Mouse (Mus musculus) lung, postnatal 14 days (tissue): Measurements from ENCODE around the gene Dmp1.

ENCODE experiments used
- DNase-seq: peaks from one replicate; pipeline ENCODE4 v3.0.0; 2021

The Dmp1 gene

DNA sequence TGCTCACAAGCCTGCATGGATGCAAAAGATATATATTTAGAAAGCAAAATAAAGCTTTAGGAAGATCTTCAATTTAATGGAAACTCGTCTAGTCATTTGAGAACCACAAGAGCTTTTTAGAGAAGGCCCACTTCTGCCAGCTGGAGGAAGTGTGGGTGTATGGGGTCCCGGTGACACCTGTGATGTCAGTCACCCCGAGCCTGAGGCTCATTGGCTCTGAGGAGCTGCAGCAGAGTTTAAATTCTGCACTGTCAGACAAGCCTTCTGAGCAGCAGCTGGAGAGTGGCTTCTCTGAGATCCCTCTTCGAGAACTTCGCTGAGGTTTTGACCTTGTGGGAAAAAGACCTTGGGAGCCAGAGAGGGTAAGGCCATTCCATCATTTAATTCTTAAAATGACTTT is at the start of gene Dmp1:
Dmp1 (plus strand) TSS at position 263 of the 400 bp plus-strand sequence.
- DNase-seq, result no peak

DNA sequence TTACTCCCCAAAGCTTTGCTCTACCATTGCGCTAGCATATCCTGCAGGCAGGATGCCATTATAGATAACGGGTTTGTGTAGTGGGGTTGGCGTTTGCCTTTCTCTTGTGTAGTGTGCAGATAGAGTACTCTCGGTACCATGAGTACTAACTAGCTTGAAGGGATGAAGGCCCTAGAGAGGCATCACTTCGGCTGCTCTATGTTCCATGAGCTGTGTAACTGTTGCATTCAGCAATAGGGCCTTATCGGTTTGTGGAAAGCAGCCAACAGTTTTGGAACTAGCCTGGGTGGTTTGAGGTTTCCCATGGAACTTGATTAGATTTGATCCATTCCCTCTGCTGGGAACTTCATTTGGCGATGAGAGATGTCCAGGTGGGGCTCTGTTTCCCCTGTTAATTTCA is 44.7 kb upstream of the Dmp1 start:
- DNase-seq, result no peak

DNA sequence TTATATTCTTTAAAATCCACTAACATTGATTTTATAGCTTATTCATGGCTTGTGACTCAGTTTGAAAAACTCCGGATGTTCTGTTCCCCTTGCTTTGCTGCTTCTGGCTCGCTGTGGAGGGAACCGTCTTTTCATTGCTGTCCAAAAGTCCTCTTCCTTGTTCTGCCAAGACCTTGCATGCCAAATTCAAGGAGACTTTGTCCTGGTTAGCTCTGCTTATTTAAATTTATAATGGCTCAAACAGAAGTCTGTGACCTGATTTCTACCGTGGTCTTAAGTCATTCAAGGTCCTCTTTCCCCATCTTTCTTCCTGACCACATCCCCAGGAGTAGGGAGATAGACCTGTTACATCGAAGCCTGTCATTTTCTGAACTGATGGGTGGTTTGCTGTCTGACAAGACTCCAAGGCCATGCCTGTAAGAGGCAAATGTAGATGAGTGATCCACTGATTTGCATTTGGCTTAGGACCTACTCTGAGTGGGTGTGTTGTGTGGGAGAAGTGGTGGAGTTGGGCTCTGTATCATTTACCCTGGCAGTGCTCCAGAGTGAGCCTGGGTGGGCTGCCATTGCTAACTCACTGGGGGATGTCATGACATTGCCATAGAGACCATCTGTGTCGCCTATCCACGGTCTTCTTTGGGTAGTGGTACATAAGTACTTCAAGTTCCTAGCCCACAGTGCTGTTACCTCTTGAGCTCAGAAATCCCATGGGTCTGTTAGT is 43.9 kb upstream of the Dmp1 start:
- DNase-seq, result no peak

DNA sequence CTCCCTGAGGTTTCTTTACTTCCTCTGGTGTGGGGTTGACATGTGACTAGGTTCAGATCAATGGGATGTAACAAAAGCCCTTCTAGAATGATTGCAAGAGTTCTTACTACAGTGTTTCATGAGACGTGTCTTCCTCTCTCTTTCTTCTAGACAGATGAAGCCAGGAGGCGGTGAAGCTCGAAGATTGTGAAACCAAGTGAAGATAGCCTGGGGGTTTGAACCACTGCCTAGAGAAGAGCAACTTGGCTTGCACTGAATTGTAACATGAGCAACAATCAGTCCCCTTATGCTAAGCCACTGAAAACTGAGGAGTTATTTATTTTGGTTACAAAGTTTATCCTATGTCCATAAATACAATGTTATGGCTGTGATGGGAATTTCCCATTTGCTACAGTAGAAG is 41.8 kb upstream of the Dmp1 start:
- no peak for DNase-seq

DNA sequence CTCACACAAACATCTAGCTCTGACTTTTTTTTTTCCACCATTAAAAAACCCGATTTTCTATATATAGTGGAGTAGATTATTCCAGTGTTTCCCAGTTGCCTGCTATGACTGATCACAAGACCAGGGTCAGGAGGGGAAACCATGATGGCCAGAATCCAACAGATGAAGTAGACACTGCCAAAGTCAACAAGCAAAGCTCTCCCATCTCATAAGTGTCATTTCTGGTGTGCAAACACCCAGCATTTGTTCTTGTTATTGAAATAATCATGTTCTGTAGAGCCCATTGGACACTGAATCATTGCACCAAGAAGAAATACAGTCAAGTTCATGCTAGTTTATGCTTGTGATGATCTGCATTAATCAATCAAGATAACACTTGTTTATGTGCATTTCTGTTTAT is 41.0 kb upstream of the Dmp1 start:
- DNase-seq, result peak; percentile 47

DNA sequence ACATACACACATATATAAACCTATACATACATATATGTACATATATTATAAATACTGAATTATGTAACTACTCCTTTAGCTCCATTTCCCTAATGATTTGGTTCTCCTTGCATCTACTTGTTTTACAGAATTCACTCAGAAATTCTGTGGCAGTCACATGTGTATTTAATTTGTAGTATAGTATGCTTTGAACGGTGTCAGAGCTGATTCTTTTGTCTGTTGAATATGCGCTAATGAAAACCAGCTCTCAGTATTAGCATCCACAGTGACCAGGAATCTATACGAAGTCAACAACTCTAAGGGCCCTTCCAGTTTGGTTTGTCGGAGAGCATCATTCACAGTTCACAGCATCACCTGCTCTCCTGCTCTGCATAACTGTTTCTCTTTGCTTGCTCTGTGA is 38.9 kb upstream of the Dmp1 start:
- no peak for DNase-seq

DNA sequence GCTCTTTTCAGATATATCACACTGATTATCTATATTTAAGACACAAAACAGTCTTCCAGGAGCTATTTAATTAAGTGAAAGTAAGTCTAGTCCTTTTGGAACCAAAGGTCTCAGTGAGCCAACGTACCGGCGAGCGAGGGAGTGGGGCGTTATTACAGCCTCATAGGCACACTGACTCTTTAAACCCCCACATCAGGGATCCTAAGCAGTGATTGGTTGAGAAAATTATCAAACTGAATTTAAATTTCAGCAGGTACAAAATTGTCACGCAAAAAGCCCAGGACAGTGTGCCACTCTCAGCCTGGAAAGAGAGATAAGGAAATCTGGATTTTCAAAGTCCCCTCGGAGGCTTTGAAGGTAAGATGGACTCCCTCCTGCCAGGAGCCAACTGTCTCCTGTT is 32.0 kb upstream of the Dmp1 start, which contains the start of gene Dspp:
Dspp (plus strand) TSS at position 301 of the 400 bp plus-strand sequence.
- DNase-seq, result no peak

DNA sequence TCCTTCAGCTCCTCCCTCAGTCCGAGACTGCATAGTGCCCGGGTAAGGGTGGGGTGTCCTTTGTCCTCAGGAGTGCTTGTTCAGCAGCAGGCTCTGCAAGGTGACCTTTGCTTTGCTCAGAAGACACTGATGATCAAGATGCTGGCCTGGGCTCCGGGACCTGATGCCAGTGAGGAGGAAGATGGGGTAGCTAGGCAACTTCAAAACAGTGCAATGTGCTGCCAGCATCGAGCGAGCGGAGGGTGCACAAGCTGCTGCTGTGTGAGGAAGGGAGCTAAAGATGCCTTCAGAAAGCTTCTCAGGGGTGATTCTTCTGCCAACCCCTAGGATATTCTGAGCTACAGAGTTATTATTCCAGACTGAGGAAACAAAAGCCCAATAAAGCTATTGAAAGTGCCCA is 29.3 kb upstream of the Dmp1 start:
- DNase-seq, result no peak

DNA sequence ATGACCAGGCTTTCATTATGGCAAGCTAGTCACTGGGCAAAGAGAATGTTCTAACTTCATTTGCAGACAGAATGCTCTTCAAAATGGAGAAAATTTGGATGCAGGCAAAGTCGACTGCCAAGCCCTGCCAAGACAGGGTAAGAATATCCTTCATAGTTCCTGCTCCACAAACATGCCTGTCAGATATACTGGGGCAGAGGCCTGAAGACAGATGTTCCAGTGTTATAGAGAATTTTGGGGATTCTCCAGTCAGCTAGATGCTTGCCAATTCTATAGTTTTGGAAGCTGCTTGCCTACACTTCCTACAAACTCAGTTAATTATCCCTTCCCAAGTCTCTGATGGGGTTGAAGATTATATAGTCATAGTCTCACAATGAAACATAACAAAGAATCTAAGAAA is 18.7 kb upstream of the Dmp1 start:
- DNase-seq, result no peak

DNA sequence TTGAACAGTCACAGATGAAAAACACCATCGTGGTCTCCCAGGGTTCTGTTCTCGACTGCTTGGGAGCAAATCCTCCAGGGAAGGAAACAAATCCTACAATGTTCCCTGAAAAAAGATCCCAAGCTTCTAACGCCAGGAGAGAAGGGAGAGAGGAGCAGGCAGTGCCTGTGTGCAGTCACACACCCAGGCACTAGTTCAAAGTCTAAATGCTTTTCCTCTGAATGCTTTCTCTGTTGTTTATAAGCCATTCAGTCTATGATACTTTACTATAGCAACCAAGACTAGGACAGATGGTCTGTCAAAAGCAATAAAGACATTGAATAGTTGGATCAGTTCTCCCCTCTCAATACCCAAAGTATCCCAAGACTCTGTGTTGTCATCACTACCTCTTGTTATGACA is 15.1 kb upstream of the Dmp1 start:
- no peak for DNase-seq

DNA sequence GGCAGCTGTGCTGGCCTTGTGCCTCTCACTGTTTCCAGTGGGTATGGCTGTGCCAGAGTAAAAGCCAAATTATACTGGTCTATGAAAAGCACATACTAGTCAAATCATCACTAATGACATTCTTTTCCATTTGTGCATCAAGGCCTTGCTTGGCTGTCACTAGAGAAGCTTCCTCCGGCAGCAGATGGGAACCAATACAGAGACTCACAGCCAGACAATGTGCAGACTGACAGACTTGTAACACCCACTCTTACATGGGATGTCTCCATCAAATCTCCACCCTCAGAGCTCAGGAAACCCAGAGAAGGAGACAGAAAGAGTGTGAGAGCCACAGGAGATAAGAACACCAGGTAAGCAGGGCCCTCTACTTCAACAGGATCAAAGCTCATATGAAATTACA is 7.3 kb upstream of the Dmp1 start:
- DNase-seq, result no peak

DNA sequence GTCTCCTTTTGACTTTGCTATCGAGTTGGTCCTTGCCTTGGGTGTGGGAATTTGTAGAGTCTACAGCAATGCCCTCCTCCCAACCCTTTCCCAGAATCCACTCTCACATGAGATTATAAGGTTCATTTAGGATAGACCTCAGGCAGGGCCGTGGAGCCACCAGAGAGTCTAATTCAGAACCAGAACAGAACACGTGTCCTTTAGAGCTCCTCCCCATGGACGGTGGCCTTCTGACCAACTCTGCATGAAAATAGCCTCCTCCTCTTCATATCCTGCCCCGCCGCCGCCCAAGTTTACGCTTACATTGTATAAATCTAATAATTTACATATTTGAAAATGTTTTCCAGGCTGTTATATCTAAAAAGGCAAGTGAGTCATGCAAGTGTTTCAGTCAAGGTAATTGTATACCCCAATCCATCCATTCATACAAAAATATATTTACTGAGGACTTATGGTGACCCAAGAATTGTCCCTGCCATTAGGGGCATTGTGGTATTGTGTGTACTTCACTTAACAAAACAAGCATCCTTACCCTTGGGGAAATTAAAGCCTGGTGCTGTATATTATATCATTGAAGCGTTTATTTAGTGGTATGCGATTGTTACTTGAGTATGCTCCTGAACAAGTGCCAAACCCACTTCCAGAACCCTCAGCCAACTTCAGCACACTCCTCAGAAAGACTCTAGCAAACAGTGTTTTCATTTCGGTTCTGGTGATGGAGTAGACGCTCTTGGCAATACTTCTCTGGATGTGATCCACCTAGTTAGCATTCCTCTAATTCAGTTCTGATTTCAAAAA is 1.1 kb upstream of the Dmp1 start:
- DNase-seq, result peak; percentile 4

DNA sequence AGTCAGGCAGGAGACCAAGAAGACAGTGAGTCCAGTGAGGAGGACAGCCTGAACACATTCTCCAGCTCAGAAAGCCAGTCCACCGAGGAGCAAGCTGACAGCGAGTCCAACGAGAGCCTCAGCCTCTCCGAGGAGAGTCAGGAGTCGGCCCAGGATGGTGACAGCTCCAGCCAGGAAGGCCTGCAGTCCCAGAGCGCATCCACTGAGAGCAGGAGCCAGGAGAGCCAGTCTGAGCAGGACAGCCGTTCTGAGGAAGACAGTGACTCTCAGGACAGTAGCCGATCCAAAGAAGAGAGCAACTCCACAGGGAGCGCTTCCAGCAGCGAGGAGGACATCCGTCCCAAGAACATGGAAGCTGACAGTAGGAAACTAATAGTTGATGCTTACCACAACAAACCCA is 10.1 kb downstream of the Dmp1 start:
- DNase-seq, result no peak

DNA sequence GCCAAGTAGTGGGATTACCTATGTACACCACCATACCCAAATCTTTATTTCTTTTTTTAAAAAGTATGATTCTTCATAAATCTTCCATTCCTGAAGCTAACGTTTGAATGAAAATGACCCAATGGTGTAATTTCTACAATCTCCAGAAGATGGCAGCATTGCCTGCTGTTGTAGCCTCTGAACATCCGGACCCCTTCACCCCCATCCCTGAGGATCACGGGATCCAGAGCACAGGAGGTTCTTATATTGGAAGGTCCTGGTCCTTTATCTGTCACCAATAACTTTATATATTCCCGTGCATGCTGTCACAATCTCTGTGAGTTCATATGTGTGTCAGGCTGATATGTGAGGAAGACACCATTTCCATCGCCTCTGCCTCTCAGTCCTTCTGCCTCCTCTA is 16.5 kb downstream of the Dmp1 start:
- DNase-seq, result peak; percentile 33

DNA sequence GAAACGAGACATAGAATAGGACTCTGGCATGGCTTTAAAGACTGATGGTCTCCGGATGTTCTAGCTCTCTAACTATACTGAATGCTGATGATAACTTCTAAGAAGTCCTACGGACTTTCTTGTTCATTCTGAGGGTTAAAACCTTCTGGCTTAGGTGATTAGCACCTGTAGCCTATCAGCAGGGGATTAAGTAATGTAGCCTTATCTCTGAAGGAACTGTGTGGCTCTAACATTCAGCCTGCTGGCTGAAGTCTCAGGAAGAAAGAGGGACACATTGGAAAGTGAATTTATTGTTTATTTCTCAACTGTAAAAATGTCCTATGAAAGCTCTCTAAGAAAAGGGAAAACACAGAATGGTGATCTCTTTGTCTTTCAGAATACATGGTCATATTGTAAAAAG is 21.9 kb downstream of the Dmp1 start:
- DNase-seq, result no peak

DNA sequence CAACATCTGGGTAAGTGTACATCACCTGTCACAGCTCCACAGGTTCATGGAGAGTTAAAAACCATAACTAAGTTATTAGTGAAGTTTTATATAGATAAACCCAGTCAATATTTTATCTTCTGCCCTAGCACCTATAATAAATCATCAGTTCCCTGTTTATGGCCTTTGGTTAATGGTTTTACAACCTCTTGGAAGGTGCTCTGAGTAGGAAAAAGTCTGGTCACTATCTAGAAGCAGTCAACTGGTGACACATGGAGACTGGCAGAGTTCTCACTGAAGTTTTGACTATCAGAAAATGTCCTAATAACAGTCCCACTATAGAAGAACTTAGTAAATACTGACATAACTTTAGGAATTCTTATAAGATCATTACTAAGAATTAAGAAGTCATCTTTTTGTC is 22.3 kb downstream of the Dmp1 start:
- DNase-seq, result no peak

DNA sequence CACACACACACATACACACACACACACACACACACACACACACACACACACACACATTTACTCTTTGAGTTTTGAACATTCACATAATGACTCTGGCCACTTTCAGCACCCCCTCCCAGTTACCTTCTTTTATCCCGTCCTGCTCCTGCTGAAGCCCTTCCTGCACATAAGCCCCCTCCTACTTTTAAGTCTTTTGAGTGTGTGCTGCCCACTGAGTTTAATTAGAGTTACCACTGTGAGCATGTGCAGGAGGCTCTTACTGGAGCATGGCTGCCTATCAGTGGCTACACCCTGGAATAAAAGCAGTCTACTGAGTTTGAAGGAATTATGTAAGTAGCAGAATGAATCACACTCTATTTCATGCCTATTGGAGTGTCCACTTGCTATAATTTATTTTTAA is 26.1 kb downstream of the Dmp1 start:
- no peak for DNase-seq

DNA sequence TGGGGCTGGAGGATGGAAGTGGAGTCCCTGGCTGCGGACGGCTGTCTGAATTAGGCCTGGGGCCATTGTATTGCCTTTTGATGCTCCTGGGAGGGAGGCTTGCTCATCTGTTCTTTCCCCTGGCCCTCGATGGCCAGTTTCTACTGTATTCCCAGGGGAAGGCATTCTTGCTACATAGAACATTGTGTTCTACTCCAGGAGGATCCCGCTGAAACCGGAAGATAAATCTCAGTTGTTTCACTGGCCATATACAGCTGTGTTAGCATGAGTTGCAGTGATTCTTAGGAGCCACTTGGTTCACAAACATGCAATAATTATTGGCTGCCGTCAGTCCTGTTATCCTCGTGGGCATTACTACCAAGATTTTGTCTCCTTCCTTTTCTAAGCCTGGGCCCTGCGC is 34.3 kb downstream of the Dmp1 start:
- no peak for DNase-seq

DNA sequence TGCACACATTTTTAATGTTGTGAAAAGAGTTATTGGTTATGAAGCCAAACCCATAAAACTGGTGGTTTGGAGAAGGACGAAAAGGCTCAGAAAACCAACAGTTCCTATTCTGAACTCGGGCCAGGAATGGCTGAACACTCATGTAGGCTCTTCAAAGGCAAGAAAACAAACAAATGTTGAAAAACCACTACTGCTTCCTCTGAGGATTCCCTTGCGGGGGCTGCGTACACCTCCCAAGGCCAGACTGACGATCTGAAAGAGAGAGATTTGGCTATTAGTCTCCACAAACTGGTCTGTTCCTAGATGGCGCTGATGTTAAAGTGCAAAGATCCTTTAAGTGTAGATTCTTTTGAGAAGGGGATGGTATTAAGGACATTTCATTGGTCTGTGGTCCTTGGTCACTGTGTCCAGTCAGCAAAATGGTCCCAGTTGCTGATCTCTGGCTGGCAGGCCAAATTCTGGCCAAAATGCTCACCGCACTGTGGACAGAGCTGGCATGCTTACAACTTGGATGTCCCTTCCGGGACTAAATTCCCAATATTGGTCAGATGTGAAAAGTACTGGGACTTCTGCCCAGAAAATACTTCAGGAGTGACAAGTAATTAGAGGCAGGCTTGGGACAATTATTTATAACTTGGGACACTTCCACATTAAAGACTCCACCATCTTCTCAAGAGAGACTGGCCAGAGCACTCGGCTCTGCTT is 37.4 kb downstream of the Dmp1 start:
- peak; percentile 62 for DNase-seq

DNA sequence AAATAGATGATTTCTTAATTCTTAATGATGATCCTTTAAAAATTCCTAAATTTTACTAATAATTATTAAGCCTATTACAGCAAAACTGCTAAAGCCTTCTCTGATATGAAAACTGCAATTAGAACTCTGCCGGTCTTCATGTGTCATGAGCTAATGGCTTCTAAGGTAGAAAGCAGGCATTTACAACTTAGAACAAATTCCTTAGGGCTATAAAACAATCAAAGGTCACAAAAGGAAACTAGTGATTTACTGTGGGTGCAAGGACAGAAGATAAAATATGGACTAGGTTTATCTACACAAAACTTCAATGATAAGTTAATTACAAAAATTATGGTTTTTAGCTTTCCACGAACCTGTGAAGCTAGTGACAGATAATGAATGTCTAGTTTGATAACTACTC is 41.8 kb downstream of the Dmp1 start:
- DNase-seq, result no peak

DNA sequence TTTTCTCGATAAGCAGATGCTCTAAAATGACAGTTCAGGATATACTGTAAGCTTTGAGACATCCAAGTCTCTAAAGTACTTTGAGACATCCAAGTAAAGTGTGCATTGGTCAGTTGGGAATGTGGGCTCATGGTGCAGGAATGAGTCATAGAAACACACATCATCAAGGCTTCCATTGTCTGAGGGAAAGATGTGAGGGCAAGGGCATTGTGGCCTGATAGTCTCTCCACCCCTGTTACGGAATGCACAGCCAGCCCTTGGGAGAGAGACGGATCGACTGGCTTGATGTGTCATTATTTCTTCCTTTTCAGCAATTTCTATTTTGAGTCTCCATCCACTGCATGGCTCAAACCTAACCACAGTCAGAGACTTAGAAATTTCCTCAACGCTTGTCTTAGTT is 49.4 kb downstream of the Dmp1 start:
- DNase-seq, result no peak

DNA sequence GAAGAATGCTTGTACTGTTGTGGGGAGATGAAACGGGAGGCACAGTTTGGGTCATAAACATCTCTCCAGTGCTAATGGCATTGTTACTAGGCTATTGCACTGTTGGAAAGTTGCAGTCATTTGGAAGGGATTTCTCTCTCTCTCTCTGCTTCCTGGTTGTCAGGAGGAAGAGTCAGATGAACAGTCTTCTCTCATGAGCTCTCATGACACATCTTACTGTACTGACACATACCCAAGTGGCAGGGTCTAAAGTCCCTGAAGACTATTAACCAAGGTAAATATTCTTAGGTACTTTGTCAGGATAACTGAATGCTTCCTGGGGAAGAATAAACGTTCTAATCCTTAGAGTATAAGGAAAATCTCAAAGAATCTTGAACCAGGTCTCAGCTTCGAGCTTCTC is 54.2 kb downstream of the Dmp1 start:
- no peak for DNase-seq

DNA sequence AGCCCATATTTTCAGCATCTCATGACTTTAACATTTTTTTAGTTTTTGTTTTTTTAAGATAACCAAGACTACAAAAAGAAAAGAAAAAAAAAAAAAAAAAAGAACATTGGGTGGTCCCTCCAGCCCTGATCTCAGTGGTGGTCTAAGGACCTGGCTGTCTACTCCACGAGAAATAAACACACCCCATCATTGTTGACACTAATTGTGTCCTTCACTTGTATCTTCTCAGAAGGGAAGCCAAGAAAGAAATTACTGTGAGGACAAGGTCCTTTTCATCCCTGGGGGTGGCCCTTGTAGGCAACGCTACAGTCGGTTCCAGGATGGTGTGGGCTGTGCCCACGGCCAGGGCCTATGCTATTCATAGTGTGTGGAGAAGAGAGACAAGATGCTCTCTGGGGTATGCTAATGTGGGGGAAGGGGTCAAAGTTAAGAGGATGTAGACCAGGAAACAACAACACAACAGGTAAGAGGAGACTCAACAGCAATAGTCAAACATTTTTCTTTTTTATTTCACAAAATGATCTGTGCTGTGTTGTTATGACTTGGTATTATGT is 59.6 kb downstream of the Dmp1 start:
- DNase-seq, result no peak
